Mouse (Mus musculus) small intestine, adult 2 months (tissue): ENCODE measurements at regions not wholly inside any gene's neighbourhood (a gene's known extent, or its start where the extent isn't known, plus 50 kb on each side); places are given as distances from the start of the nearest gene placed in this dataset.

Experiments
- CTCF ChIP-seq: fragments of 200-500 bp; IDR thresholded peaks from 2 replicates; pipeline ENCODE4 v1.5.1; 2012; ENCODE audit warnings: low read depth, mild to moderate bottlenecking, control low read depth, inconsistent platforms, low read length, moderate library complexity, mixed read lengths; ENCODE audit not compliant: insufficient replicate concordance, insufficient read length; ENCODE audit errors: extremely low read depth
- POLR2A ChIP-seq: fragments of 200-500 bp; IDR thresholded peaks from 2 replicates; pipeline ENCODE4 v1.6.1; 2012; ENCODE audit warnings: low read depth, mild to moderate bottlenecking, control low read depth, inconsistent platforms, low read length, moderate library complexity

DNA sequence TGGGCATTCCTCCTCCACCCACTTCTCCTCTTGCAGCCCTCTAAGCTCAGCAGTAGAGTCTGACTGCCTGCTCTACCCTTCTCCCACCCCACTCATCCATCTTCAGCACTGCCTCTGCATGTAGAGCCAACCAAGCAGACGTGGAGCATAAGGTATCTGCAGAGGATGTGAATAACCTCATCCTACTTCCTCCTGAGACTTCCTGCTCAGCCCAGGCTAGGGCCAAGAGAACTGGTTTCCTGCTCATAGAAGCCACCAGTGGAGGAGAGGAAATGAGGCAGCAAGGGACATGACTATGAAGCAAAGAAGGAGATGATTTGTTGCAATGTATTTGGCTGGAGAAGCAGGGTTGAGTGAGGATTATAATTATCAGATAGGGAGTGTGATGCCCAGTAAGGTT is 84.7 kb upstream of the Pappa2 start:
- no peak for TF ChIP-seq POLR2A
- TF ChIP-seq CTCF = no peak
